Mouse (Mus musculus) regulatory T cell (primary cell): ENCODE results near the gene Ap1g2.

Experiments used
- in situ Hi-C: fragments of 300-600 bp; cut with MboI, MseI; formaldehyde crosslinking; loops from one replicate; pipeline ENCODE4 v1.15.1; 2025; ENCODE audit warnings: high pct_unique_total_duplicates

The Ap1g2 gene

GRCm38 (mm10) chr14:55113975-55114645 is 7.7 kb upstream of the Ap1g2 start:
- in situ Hi-C loops, result no loop called here

GRCm38 (mm10) chr14:55113351-55113974 is 7.1 kb upstream of the Ap1g2 start:
- in situ Hi-C loops, result no loop called here

GRCm38 (mm10) chr14:55111720-55112119 is 5.3 kb upstream of the Ap1g2 start:
- in situ Hi-C loops, result no loop called here

- in situ Hi-C loops, result no loop called here
Observed at GRCm38 (mm10) chr14:55110076-55110475, 3.7 kb upstream of the Ap1g2 start.

- in situ Hi-C loops, result no loop called here
Observed at GRCm38 (mm10) chr14:55109048-55109873, 2.9 kb upstream of the Ap1g2 start.

GRCm38 (mm10) chr14:55108202-55108870 is 1.9 kb upstream of the Ap1g2 start:
- in situ Hi-C loops, result no loop called here

- in situ Hi-C loops, result no loop called here
Observed at GRCm38 (mm10) chr14:55106990-55107389, 597 bp upstream of the Ap1g2 start.

GRCm38 (mm10) chr14:55105386-55105785 is 1.0 kb downstream of the Ap1g2 start:
- in situ Hi-C loops, result no loop called here

GRCm38 (mm10) chr14:55104365-55104764 is 2.0 kb downstream of the Ap1g2 start:
- in situ Hi-C loops, result no loop called here

GRCm38 (mm10) chr14:55102253-55102785 is 4.1 kb downstream of the Ap1g2 start:
- in situ Hi-C loops, result no loop called here

- in situ Hi-C loops, result no loop called here
Observed at GRCm38 (mm10) chr14:55101592-55101991, 4.8 kb downstream of the Ap1g2 start.

- in situ Hi-C loops, result no loop called here
Observed at GRCm38 (mm10) chr14:55098067-55098466, 8.3 kb downstream of the Ap1g2 start.

GRCm38 (mm10) chr14:55097646-55098045 is 8.7 kb downstream of the Ap1g2 start:
- in situ Hi-C loops, result no loop called here

GRCm38 (mm10) chr14:55096573-55097087 is 9.8 kb downstream of the Ap1g2 start:
- in situ Hi-C loops, result no loop called here

- in situ Hi-C loops, result no loop called here
Observed at GRCm38 (mm10) chr14:55095671-55096070, 10.7 kb downstream of the Ap1g2 start.

- in situ Hi-C loops, result no loop called here
Observed at GRCm38 (mm10) chr14:55095263-55095662, 11.1 kb downstream of the Ap1g2 start.

- in situ Hi-C loops, result no loop called here
Observed at GRCm38 (mm10) chr14:55094704-55095231, 11.6 kb downstream of the Ap1g2 start, which contains the start of gene Thtpa. TSS of gene Thtpa (plus strand) at chr14:55094784.

GRCm38 (mm10) chr14:55093927-55094326 is 12.5 kb downstream of the Ap1g2 start:
- in situ Hi-C loops, result no loop called here

- in situ Hi-C loops, result no loop called here
Observed at GRCm38 (mm10) chr14:55092011-55092577, 14.3 kb downstream of the Ap1g2 start, which contains the start of gene Zfhx2. TSS of gene Zfhx2 (minus strand) at chr14:55092324.

GRCm38 (mm10) chr14:55091209-55091865 is 15.1 kb downstream of the Ap1g2 start:
- in situ Hi-C loops, result no loop called here
